Mouse (Mus musculus) ES-E14 (cell line): ENCODE results near the gene Gstm1.

Experiments used
- CHD2 ChIP-seq: IDR thresholded peaks from 2 replicates; pipeline ENCODE4 v1.6.1; 2014; ENCODE audit warnings: mild to moderate bottlenecking, low read depth, low read length, inconsistent platforms
- HCFC1 ChIP-seq: IDR thresholded peaks from 2 replicates; pipeline ENCODE4 v1.6.1; 2012; ENCODE audit warnings: low read length, inconsistent platforms, borderline replicate concordance; ENCODE audit not compliant: insufficient read depth
- MAFK ChIP-seq: IDR thresholded peaks from 2 replicates; pipeline ENCODE4 v1.6.1; 2014; ENCODE audit warnings: mild to moderate bottlenecking, low read depth, low read length, inconsistent platforms; ENCODE audit not compliant: insufficient read depth
- ZC3H11A ChIP-seq: IDR thresholded peaks from 2 replicates; pipeline ENCODE4 v1.6.1; 2012; ENCODE audit warnings: low read depth, mild to moderate bottlenecking, inconsistent platforms, low read length, borderline replicate concordance
- ZNF384 ChIP-seq: IDR thresholded peaks from 2 replicates; pipeline ENCODE4 v1.6.1; 2012; ENCODE audit warnings: low read depth, low read length, inconsistent platforms

DNA sequence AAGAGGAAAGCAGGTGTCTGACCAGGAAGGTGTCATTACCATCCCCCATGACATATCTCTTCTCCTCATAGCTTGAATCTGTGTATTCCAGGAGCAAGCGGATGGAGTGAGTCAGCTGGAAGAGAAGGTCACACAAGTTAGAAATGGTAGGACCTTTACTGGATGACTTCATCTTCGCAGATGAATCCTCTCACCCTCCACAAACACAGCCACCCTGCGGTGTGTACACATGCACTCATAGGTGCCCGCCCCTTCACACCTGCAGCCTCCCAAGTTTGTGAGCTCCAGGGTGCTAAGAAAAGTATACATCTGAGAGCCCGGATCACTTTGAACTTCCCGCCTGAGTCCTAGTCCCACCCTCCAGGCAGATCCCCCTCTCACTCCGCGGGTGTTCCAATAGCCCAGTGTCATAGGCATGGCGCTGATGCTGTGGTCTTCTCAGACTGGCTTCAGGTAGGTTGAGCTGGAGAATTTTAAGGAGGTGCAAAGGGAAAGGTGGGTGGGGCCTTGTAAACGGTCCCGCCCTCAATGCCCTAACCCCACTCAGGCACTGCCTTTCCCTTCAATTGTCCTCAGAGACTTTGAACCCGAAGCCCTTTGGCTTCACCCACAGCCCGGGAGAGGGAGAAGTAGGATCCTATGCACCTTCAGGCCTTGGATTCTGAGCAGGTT, 48.9 kb downstream of the Gstm1 start, which contains the start of gene Gstm3:
- TF ChIP-seq MAFK (no peak), HCFC1 (no peak), CHD2 (no peak), ZNF384 (no peak), ZC3H11A (no peak)
